Mouse (Mus musculus) layer of hippocampus, postnatal 36 days (tissue): ENCODE measurements around the gene Luc7l. TPM values are rescaled to one million over a fixed set of nuclear protein-coding genes. Genes with fewer than 3 reads are reported as not detected.

Source experiments
- DNase-seq, 2 experiments: peaks; one replicate each; pipeline ENCODE4 v3.0.0; 2022
- total RNA-seq, 2 experiments: library from RNA; stranded (reverse); gene quantifications; 2 replicates each; pipeline ENCODE4 v1.2.3; 2021

Gene Luc7l
- total RNA-seq = 10 to 100 TPM; 90.0 to 93.2 TPM

GRCm38 (mm10) chr17:26252539-26253251 is at the start of gene Luc7l:
Gene Luc7l, plus strand, starts transcription at chr17:26252896.
- DNase-seq = peak; percentile 96

GRCm38 (mm10) chr17:26203321-26203811 is 49.3 kb upstream of the Luc7l start:
- peak; percentile 54 to 64 for DNase-seq

- no peak for DNase-seq
These were observed 47.9 kb upstream of the Luc7l start for GRCm38 (mm10) chr17:26204766-26205165.

- no peak for DNase-seq
These were observed 46.3 kb upstream of the Luc7l start for GRCm38 (mm10) chr17:26206392-26206791.

GRCm38 (mm10) chr17:26207686-26208085 is 45.0 kb upstream of the Luc7l start, which contains the start of gene Arhgdig:
Gene Arhgdig, minus strand, starts transcription at chr17:26207786.
- no peak for DNase-seq

GRCm38 (mm10) chr17:26212241-26212640 is 40.5 kb upstream of the Luc7l start:
- DNase-seq = no peak

- no peak for DNase-seq
These were observed 40.0 kb upstream of the Luc7l start for GRCm38 (mm10) chr17:26212681-26213080.

- DNase-seq = no peak
These were observed 31.2 kb upstream of the Luc7l start for GRCm38 (mm10) chr17:26221508-26221907.

GRCm38 (mm10) chr17:26225150-26225549 is 27.5 kb upstream of the Luc7l start:
- no peak for DNase-seq

GRCm38 (mm10) chr17:26229776-26230175 is 22.9 kb upstream of the Luc7l start:
- no peak for DNase-seq

- no peak for DNase-seq
These were observed 21.5 kb upstream of the Luc7l start for GRCm38 (mm10) chr17:26231156-26231555.

- no peak for DNase-seq
These were observed 19.8 kb upstream of the Luc7l start for GRCm38 (mm10) chr17:26232863-26233262.

- DNase-seq = no peak
These were observed 18.3 kb upstream of the Luc7l start for GRCm38 (mm10) chr17:26234386-26234785.

GRCm38 (mm10) chr17:26235077-26235815 is 17.4 kb upstream of the Luc7l start:
- DNase-seq = no peak

GRCm38 (mm10) chr17:26237667-26238066 is 15.0 kb upstream of the Luc7l start:
- no peak for DNase-seq

- DNase-seq = no peak
These were observed 13.1 kb upstream of the Luc7l start for GRCm38 (mm10) chr17:26239551-26239950.

- DNase-seq = no peak
These were observed 12.4 kb upstream of the Luc7l start for GRCm38 (mm10) chr17:26240120-26240790.

- DNase-seq = no peak
These were observed 11.7 kb upstream of the Luc7l start for GRCm38 (mm10) chr17:26240990-26241389.

- DNase-seq = no peak
These were observed 9.1 kb upstream of the Luc7l start for GRCm38 (mm10) chr17:26243471-26244100.

- peak; percentile 87 to 91 for DNase-seq
These were observed 8.4 kb upstream of the Luc7l start, which contains the start of gene Fam234a for GRCm38 (mm10) chr17:26244101-26244841. Gene Fam234a, minus strand, starts transcription at chr17:26244242.

- DNase-seq = no peak
These were observed 684 bp upstream of the Luc7l start for GRCm38 (mm10) chr17:26251886-26252538.
